Mouse (Mus musculus): ENCODE results near the gene Tceanc2.

Tceanc2 gene

GRCm38 (mm10) chr4:107091696-107092095 lies 87.2 kb downstream of the Tceanc2 start:
- in situ Hi-C loops (cut with MseI, MboI): no loop called here

DNA sequence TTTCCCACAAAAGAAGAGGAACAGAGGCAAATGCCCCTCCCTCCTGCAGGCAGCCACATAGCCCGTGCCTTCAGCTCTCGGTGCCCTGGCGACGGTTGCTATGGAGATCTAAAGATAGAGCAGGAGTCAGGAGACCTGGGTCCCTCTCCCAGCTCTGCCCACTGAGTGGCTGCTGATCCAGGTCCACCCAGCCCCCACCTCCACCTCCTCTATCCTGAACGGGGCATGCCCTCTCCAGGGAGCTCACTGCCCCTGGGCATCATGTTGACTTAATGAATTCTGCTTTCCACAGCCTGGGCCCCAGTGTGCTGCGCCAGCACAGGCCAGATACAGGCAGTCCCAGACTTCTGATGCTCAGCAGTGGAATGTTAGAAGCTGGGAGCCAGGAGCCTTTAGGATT lies 94.1 kb downstream of the Tceanc2 start:
- in situ Hi-C loops (cut with MseI, MboI): no loop called here

- in situ Hi-C loops (cut with MseI, MboI): no loop called here
These were observed 94.6 kb downstream of the Tceanc2 start for GRCm38 (mm10) chr4:107084343-107084742.
